Mouse (Mus musculus) heart, embryonic 15.5 days (tissue): ENCODE measurements at regions not wholly inside any gene's neighbourhood (a gene's known extent, or its start where the extent isn't known, plus 50 kb on each side); places are given as distances from the start of the nearest gene placed in this dataset.
"Not testable (repeated sequence)": the region's sequence is repeated elsewhere in the genome, so short reads cannot be mapped to it uniquely, and the experiment has no call there.

Experiments used
- ATAC-seq: fragments of 200-750 bp; cut with Nextera tagmentation; replicated peaks from 2 replicates; pipeline ENCODE4 v1.8.0; 2017; ENCODE audit warnings: low read depth, moderate TSS enrichment; ENCODE audit not compliant: insufficient number of reproducible peaks, insufficient read depth, low FRiP score
- H3K27ac ChIP-seq: fragments of 300-500 bp; sonication (generic); 2 replicates; pipeline ENCODE4 v1.5.1; 2015; ENCODE audit warnings: mild to moderate bottlenecking, inconsistent platforms
- H3K27me3 ChIP-seq: fragments of 300-500 bp; sonication (generic); 2 replicates; pipeline ENCODE4 v1.6.1; 2015; ENCODE audit warnings: inconsistent platforms
- H3K36me3 ChIP-seq: fragments of 300-500 bp; sonication (generic); 2 replicates; pipeline ENCODE4 v1.6.1; 2015; ENCODE audit warnings: mild to moderate bottlenecking, inconsistent platforms
- H3K4me1 ChIP-seq: fragments of 300-500 bp; sonication (generic); replicated peaks from 2 replicates; pipeline ENCODE4 v1.6.1; 2015; ENCODE audit warnings: inconsistent platforms
- H3K4me2 ChIP-seq: fragments of 300-500 bp; sonication (generic); 2 replicates; pipeline ENCODE4 v1.6.1; 2015; ENCODE audit warnings: inconsistent platforms, mild to moderate bottlenecking, moderate library complexity
- H3K4me3 ChIP-seq: fragments of 300-500 bp; sonication (generic); 2 replicates; pipeline ENCODE4 v1.5.1; 2015; ENCODE audit warnings: mild to moderate bottlenecking, inconsistent platforms
- H3K9ac ChIP-seq: fragments of 300-500 bp; sonication (generic); 2 replicates; pipeline ENCODE4 v1.6.1; 2015; ENCODE audit warnings: mild to moderate bottlenecking, inconsistent platforms
- H3K9me3 ChIP-seq: fragments of 300-500 bp; sonication (generic); replicated peaks from 2 replicates; pipeline ENCODE4 v1.6.1; 2016; ENCODE audit warnings: inconsistent platforms
- WGBS: fragments of 180-500 bp; shearing (Covaris S2); methylation state at CpG from one replicate; pipeline ENCODE4 v1.1.7; 2015; ENCODE audit warnings: mixed read lengths; 5-methylcytosine and 5-hydroxymethylcytosine counted together

DNA sequence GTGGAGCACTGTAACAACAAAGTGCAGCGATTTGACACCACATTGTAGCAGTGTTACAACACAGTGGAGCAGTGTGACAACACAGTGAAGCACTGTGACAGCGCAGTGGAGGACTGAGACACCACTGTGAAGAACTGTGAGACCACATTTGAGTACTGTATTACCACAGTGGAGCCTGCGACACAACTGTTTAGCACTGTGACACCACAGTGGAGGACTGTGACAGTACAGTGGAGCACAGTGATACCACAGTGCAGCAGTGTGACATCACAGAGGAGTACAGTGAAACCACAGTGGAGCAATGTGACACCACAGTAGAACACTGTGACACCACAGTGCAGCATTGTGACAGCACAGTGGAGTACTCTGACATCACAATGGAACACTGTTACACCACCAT is 102.5 kb upstream of the Vmn1r2 start:
- Histone ChIP-seq H3K4me3 (no peak overlapping the region), H3K9me3 (peaks cover 40% of the 10 kb centered on the region), H3K4me1 (no peaks in the 10 kb centered on the region), H3K27me3 (no peaks in the 10 kb centered on the region), H3K4me2 (no peak overlapping the region), H3K9ac (no peak overlapping the region), H3K36me3 (no peaks in the 10 kb centered on the region), H3K27ac (no peak overlapping the region)
- no peak for ATAC-seq
- WGBS = 29% methylated on average over 3 of the region's 3 CpGs

DNA sequence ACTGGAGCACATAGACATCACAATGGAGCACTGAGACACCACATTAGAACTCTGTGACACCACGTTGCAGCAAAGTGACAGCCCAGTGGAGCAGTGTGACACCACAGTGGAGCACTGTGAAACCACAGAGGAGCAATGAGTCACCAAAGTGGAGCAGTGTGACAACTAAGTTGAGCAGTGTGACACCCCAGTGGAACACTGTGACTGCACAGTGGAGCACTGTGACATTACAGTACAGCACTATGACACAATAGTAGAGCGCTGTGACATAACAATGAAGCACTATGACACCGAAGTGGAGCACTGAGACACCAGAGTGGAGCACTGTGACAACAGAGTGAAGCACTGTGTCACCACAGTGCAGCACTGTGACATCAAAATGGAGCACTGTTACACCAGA is 101.8 kb upstream of the Vmn1r2 start:
- H3K9ac ChIP-seq, H3K27ac ChIP-seq, H3K4me1 ChIP-seq, H3K36me3 ChIP-seq, H3K4me3 ChIP-seq, H3K4me2 ChIP-seq, ATAC-seq, H3K27me3 ChIP-seq: not testable (repeated sequence)
- peaks cover 38% of the 10 kb centered on the region for H3K9me3 ChIP-seq
- WGBS = 56% methylated on average over 3 of the region's 3 CpGs

DNA sequence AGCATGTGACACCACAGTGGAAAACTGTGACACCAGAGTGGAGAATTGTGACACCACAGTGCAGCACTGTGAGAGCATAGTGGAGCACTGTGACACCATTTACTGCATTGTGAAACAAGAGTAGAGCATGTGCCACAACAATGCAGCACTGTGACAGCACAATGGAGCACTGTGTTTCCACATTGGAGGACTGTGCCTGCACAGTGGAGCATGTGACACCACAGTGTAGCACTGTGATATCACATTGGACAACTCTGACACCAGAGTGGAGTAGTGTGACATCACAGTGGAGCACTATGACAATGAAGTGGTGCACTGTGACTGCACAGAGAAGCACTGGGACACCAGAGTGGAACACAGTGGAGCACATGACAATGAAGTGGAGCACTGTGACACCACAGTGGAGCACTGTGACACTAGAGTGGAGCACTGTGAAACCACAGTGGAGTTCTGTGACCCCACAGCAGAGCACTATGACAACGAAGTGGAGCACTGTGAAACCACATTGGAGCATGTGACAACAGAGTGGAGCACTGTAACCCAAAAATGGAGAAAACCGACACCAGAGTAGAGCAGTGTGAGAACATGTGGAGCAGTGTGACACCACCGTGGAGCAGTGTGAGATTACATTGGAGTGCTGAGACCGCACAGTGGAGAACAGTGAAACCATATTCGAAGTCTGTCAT is 100.9 kb upstream of the Vmn1r2 start:
- peaks cover 39% of the 10 kb centered on the region for H3K9me3 ChIP-seq
- no peaks in the 10 kb centered on the region for H3K4me1 ChIP-seq
- no peak overlapping the region for H3K9ac ChIP-seq
- no peak for ATAC-seq
- no peak overlapping the region for H3K27ac ChIP-seq
- H3K36me3 ChIP-seq = no peaks in the 10 kb centered on the region
- no peaks in the 10 kb centered on the region for H3K27me3 ChIP-seq
- H3K4me2 ChIP-seq = no peak overlapping the region
- 70% methylated on average over 5 of the region's 5 CpGs for WGBS
- H3K4me3 ChIP-seq = no peak overlapping the region

DNA sequence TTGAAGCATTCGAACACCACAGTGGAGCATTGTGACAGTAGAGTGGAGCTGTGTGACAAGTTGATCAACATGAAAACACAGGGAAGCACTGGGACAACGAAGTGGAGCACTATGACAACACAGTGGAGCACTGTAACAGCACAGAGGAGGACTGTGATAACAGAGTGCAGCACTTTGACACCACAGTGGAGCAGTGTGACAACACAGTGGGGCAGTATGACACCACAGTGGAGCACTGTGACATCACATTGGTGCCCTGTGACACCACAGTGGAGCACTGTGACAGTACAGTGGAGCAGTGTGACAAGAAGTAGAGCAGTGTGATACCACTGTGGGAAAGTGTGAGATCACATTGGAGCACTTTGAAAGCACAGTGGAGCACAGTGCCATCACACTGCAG is 99.9 kb upstream of the Vmn1r2 start:
- WGBS = 47% methylated on average over 2 of the region's 2 CpGs
- H3K9me3 ChIP-seq = peaks cover 42% of the 10 kb centered on the region
- no peak overlapping the region for H3K4me3 ChIP-seq
- no peaks in the 10 kb centered on the region for H3K4me1 ChIP-seq
- no peak overlapping the region for H3K9ac ChIP-seq
- no peaks in the 10 kb centered on the region for H3K36me3 ChIP-seq
- 0 out of 2 replicates have a peak, but pooled peaks have one; percentile 1 for ATAC-seq
- no peak overlapping the region for H3K27ac ChIP-seq
- H3K4me2 ChIP-seq = no peak overlapping the region
- H3K27me3 ChIP-seq = no peaks in the 10 kb centered on the region

DNA sequence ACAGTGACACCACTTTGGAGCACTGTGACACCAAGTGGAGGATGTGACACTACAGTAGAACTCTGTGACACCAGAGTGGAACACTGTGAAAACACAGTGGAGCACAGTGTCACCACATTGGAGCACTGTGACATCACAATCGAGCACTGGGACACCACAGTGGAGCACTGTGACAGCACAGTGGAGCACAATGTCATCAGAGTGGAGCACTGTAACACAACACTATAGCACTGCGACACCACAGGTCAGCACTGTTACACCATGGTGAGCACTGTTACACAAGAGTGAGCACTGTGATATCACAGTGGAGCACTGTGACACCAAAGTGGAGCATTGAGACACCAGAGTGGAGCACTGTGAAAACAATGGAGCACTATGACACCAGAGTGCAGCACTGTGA is 99.5 kb upstream of the Vmn1r2 start:
- ATAC-seq = peak; percentile 54
- WGBS = 27% methylated on average over 2 of the region's 2 CpGs
- Histone ChIP-seq H3K9ac (no peak overlapping the region), H3K36me3 (no peaks in the 10 kb centered on the region), H3K9me3 (peaks cover 41% of the 10 kb centered on the region), H3K4me1 (no peaks in the 10 kb centered on the region), H3K4me2 (no peak overlapping the region), H3K27ac (no peak overlapping the region), H3K27me3 (no peaks in the 10 kb centered on the region), H3K4me3 (no peak overlapping the region)

DNA sequence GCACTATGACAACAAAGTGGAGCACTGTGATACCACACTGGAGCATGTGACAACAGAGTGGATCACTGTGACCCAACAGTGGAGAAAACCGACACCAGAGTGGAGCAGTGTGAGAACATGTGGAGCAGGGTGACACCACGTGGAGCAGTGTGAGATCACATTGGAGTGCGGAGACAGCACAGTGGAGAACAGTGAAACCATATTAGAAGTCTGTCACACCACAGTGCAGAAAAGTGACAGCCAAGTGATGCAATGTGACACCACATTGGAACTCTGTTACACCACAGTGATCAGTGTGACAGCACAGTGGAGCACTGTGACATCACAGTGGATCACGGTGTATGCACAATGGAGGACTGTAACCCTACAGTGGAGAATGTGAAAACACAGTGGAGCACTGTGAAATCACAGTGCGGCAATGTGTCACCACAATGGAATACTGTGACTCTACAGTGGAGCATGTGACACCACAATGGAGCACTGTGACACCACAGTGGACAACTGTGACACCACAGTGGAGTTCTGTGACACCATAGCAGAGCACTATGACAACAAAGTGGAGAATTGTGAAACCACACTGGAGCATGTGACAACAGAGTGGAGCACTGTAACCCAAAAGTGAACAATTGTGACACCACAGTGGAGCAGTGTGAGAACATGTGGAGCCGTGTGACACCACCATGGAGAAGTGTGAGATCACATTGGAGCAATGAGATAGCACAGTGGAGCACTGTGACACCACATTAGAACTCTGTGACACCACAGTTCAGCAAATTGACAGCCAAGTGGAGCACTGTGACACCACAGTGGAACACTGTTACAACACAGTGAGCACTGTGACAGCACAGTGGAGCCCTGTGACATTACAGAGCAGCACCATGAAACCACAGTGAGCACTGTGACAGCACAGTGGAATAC is 98.6 kb upstream of the Vmn1r2 start:
- no peak for ATAC-seq
- Histone ChIP-seq H3K4me2 (no peak overlapping the region), H3K4me3 (no peak overlapping the region), H3K27me3 (no peaks in the 10 kb centered on the region), H3K36me3 (no peaks in the 10 kb centered on the region), H3K4me1 (no peaks in the 10 kb centered on the region), H3K9ac (no peak overlapping the region), H3K27ac (no peak overlapping the region), H3K9me3 (peaks cover 33% of the 10 kb centered on the region)
- WGBS = 73% methylated on average over 6 of the region's 6 CpGs

DNA sequence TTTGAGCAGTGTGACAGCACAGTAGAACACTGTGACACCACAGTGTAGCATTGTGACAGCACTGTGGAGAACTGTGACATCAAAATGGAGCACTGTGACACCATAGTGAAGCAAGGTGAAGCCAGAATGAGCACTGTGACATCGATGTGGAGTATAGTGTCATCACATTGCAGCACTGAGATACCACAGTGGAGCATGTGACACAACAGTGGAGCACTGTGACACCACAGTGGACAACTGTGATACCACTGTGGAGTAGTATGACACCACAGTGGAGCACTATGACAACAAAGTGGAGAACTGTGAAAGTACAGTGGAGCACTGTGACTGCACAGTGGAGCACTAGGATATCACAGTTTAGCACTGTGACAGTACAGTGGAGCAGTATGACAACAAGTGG is 97.8 kb upstream of the Vmn1r2 start:
- Histone ChIP-seq H3K27me3 (no peaks in the 10 kb centered on the region), H3K4me2 (no peak overlapping the region), H3K4me3 (no peak overlapping the region), H3K27ac (no peak overlapping the region), H3K9me3 (peaks cover 32% of the 10 kb centered on the region), H3K9ac (no peak overlapping the region), H3K36me3 (no peaks in the 10 kb centered on the region), H3K4me1 (no peaks in the 10 kb centered on the region)
- 47% methylated on average over 1 of the region's 1 CpGs for WGBS
- ATAC-seq = peak; percentile 23; the same call in 1 of the 2 replicates

DNA sequence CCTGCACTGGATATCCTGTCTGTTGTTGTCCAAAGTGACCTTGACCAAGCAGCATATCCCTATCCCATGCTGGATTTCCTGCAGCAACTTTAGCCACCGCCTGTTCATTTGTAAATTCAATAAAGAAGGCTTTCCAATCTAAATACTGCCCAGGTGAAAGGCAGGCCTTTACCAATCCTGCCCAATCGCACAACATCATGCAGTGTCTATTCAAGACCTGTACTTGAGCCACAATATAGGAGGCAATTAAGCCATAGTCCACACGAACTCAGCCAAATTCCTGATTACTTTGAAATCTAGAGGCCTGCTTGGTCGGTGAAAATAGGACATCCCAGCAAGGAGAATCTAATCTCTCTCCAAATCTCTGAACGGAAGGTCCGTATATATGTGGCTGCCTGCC is 95.8 kb upstream of the Vmn1r2 start:
- H3K9me3 ChIP-seq = peaks cover 32% of the 10 kb centered on the region
- H3K36me3 ChIP-seq, H3K4me3 ChIP-seq, H3K27ac ChIP-seq, H3K4me2 ChIP-seq, ATAC-seq, H3K9ac ChIP-seq, H3K4me1 ChIP-seq, H3K27me3 ChIP-seq: not testable (repeated sequence)
- WGBS = 55% methylated on average over 6 of the region's 6 CpGs

DNA sequence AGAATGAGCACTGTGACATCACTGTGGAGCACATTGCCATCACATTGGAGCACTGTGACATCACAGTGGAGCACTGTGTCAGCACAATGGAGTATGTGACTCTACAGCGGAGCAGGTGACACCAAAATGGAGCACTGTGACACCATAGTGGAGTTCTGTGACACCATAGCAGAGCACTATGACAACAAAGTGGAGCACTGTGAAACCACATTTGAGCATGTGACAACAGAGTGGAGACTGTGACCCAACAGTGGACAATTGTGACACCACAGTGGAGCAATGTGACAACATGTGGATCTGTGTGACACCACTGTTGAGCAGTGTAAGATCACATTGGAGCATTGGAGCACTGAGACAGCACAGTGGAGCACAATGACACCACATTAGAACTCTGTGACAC is 87.2 kb upstream of the Vmn1r2 start:
- 90% methylated on average over 1 of the region's 1 CpGs for WGBS
- no peak overlapping the region for H3K4me3 ChIP-seq
- no peak for ATAC-seq
- no peaks in the 10 kb centered on the region for H3K4me1 ChIP-seq
- H3K4me2 ChIP-seq = no peak overlapping the region
- no peaks in the 10 kb centered on the region for H3K27me3 ChIP-seq
- no peaks in the 10 kb centered on the region for H3K36me3 ChIP-seq
- H3K27ac ChIP-seq = no peak overlapping the region
- no peak overlapping the region for H3K9ac ChIP-seq
- H3K9me3 ChIP-seq = peaks cover 34% of the 10 kb centered on the region

DNA sequence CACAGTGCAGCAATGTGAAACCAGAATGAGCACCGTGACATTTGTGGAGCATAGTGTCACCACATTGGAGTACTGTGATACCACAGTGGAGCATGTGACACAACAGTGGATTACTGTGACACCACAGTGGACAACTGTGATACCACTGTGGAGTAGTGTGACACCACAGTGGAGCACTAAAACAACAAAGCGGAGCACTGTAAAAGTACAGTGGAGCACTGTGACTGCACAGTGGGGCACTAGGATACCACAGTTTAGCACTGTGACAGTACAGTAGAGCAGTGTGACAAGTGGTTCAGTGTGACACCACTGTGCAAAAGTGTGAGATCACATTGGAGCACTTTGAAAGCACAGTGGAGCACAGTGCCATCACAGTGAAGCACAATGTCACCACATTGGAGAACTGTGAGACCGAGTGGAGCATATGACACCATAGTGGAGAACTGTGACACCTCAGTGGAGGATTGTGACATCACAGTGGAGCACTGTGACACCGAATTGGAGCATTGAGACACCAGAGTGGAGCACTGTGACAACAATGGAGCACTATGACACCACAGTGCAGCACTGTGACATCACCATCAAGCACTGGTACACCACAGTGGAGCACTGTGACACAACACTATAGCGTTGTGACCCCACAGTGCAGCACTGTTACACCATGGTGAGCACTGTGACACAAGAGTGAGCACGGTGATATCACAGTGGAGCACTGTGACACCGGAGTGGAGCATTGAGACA is 86.6 kb upstream of the Vmn1r2 start:
- 54% methylated on average over 7 of the region's 7 CpGs for WGBS
- Histone ChIP-seq H3K36me3 (no peaks in the 10 kb centered on the region), H3K9ac (no peak overlapping the region), H3K4me3 (no peak overlapping the region), H3K27ac (no peak overlapping the region), H3K4me2 (no peak overlapping the region), H3K9me3 (peaks cover 35% of the 10 kb centered on the region), H3K27me3 (no peaks in the 10 kb centered on the region), H3K4me1 (no peaks in the 10 kb centered on the region)
- ATAC-seq = peak; percentile 11; the same call in 1 of the 2 replicates

DNA sequence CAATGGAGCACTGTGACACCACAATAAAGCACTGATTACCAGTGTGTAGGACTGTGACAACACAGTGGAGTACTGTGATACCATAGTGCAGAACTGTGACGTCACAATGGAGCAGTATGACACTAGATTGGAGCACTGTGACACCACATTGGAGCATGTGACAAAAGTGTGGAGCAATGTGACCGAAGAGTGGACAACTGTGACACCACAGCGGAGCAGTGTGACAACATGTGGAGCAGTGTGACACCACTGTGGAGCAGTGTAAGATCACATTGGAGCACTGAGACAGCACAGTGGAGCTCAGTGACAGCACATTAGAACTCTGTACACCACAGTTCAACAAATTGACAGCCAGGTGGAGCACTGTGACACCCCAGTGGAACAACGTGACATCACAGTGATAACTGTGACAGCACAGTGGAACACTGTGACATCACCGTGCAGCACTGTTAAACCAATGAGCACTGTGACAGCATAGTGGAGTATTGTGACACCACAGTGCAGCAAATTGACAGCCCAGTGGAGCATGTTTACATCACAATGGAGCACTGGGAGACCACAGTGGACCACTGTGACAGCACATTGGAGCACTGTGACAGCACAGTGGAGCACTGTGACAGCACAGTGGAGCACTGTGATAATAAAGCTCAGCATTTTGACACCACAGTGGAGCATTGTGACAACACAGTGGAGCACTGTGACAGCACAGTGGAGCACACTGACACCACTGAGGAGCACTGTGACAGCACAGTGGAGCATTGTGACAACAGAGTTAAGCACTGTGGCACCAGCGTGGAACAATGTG is 85.8 kb upstream of the Vmn1r2 start:
- peaks cover 43% of the 10 kb centered on the region for H3K9me3 ChIP-seq
- H3K9ac ChIP-seq = no peak overlapping the region
- no peaks in the 10 kb centered on the region for H3K27me3 ChIP-seq
- H3K27ac ChIP-seq = no peak overlapping the region
- WGBS = 55% methylated on average over 6 of the region's 6 CpGs
- ATAC-seq = peak; percentile 5; the same call in 1 of the 2 replicates
- no peak overlapping the region for H3K4me2 ChIP-seq
- H3K4me3 ChIP-seq = no peak overlapping the region
- no peaks in the 10 kb centered on the region for H3K36me3 ChIP-seq
- no peaks in the 10 kb centered on the region for H3K4me1 ChIP-seq
